Mouse (Mus musculus) megakaryocyte, embryonic 14.5 days (primary cell): ENCODE data around the gene Sar1a.

Source experiments
- FLI1 ChIP-seq: IDR thresholded peaks from 2 replicates; pipeline ENCODE4 v1.6.1; 2012; ENCODE audit warnings: low read length, inconsistent platforms, mixed read lengths
- GATA1 ChIP-seq: IDR thresholded peaks from 3 replicates; pipeline ENCODE4 v1.6.1; 2012; ENCODE audit warnings: mixed read lengths, low read length, inconsistent platforms, borderline replicate concordance

DNA sequence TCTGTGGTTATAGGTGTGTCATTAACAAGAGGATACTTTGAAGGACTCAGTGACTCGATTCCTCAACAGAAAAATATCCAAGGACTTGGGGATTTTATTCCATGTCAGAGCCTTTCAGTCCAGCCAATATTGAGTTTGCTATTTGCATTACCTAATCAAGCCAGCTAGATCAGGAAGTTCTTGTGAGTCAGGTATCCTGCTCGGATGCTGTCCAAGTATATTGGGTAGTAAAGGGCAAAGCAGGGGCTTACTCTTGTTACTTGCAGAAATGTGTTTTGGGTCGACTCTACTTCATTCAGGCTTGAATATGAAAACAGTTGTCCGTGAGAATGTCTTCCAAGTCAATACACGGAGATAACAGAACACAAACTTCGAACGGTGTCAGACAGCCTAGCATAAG lies 25.4 kb upstream of the Sar1a start:
- no peak for TF ChIP-seq FLI1
- no peak for TF ChIP-seq GATA1
